Mouse (Mus musculus): ENCODE results near the gene Tctex1d2. TPM values are rescaled to one million over a fixed set of nuclear protein-coding genes. Genes with fewer than 3 reads are reported as not detected.

Gene Tctex1d2
- polyA plus RNA-seq, 2 experiments: 16.9 to 25.6 TPM

GRCm38 (mm10) chr16:32449665-32450064 lies 30.2 kb downstream of the Tctex1d2 start:
- no peak overlapping the region for H3K27ac ChIP-seq (replicated peaks; ENCODE audit: low read depth, low read length)
- H3K36me3 ChIP-seq (ENCODE audit: control insufficient read depth, insufficient read depth, low read length): peaks cover 10% of the 10 kb centered on the region
- H3K4me2 ChIP-seq (replicated peaks; ENCODE audit: low read depth, low read length, severe bottlenecking): no peak overlapping the region
- WGBS: 83% methylated on average over 3 of the region's 3 CpGs
- TF ChIP-seq POLR2A (IDR thresholded peaks at IDR 0.05; ENCODE audit: borderline replicate concordance, extremely low read depth, insufficient read depth, insufficient read length): no peak
- H3K4me1 ChIP-seq (ENCODE audit: control insufficient read depth, insufficient read depth, low read length): no peaks in the 10 kb centered on the region
- no peak overlapping the region for H3K4me3 ChIP-seq (replicated peaks; ENCODE audit: low read length)
- no peaks in the 10 kb centered on the region for H3K9me3 ChIP-seq (ENCODE audit: control insufficient read depth, low read length)
- DNase-seq (ENCODE audit: low spot score) (no peak), ATAC-seq (ENCODE audit: low FRiP score, low read depth) (no peak)
- no peak overlapping the region for H3K9ac ChIP-seq (ENCODE audit: low read depth, low read length, severe bottlenecking)
- H3K27me3 ChIP-seq (ENCODE audit: control insufficient read depth, insufficient read depth, low read length): no peaks in the 10 kb centered on the region

GRCm38 (mm10) chr16:32450133-32450532 lies 30.6 kb downstream of the Tctex1d2 start:
- H3K9me3 ChIP-seq (ENCODE audit: control insufficient read depth, low read length): no peaks in the 10 kb centered on the region
- no peak for TF ChIP-seq POLR2A (IDR thresholded peaks at IDR 0.05; ENCODE audit: borderline replicate concordance, extremely low read depth, insufficient read depth, insufficient read length)
- H3K36me3 ChIP-seq (ENCODE audit: control insufficient read depth, insufficient read depth, low read length): peaks cover 10% of the 10 kb centered on the region
- H3K27me3 ChIP-seq (ENCODE audit: control insufficient read depth, insufficient read depth, low read length): no peaks in the 10 kb centered on the region
- no peaks in the 10 kb centered on the region for H3K4me1 ChIP-seq (ENCODE audit: control insufficient read depth, insufficient read depth, low read length)
- no peak for DNase-seq (ENCODE audit: low spot score)
- 98% methylated on average over 2 of the region's 2 CpGs for WGBS
- no peak overlapping the region for H3K9ac ChIP-seq (ENCODE audit: low read depth, low read length, severe bottlenecking)
- H3K4me3 ChIP-seq (replicated peaks; ENCODE audit: low read length): no peak overlapping the region
- no peak overlapping the region for H3K4me2 ChIP-seq (replicated peaks; ENCODE audit: low read depth, low read length, severe bottlenecking)
- ATAC-seq (ENCODE audit: low FRiP score, low read depth): no peak
- no peak overlapping the region for H3K27ac ChIP-seq (replicated peaks; ENCODE audit: low read depth, low read length)

- DNase-seq (ENCODE audit: low spot score): no peak
- no peak overlapping the region for H3K4me2 ChIP-seq (replicated peaks; ENCODE audit: low read depth, low read length, severe bottlenecking)
- no peak overlapping the region for H3K9ac ChIP-seq (ENCODE audit: low read depth, low read length, severe bottlenecking)
- no peak overlapping the region for H3K4me3 ChIP-seq (replicated peaks; ENCODE audit: low read length)
- H3K36me3 ChIP-seq (ENCODE audit: control insufficient read depth, insufficient read depth, low read length): peaks cover 18% of the 10 kb centered on the region
- H3K27me3 ChIP-seq (ENCODE audit: control insufficient read depth, insufficient read depth, low read length): no peaks in the 10 kb centered on the region
- 94% methylated on average over 8 of the region's 8 CpGs for WGBS
- ATAC-seq (ENCODE audit: low FRiP score, low read depth): no peak
- H3K27ac ChIP-seq (replicated peaks; ENCODE audit: low read depth, low read length): no peak overlapping the region
- no peaks in the 10 kb centered on the region for H3K9me3 ChIP-seq (ENCODE audit: control insufficient read depth, low read length)
- H3K4me1 ChIP-seq (ENCODE audit: control insufficient read depth, insufficient read depth, low read length): no peaks in the 10 kb centered on the region
- TF ChIP-seq POLR2A (IDR thresholded peaks at IDR 0.05; ENCODE audit: borderline replicate concordance, extremely low read depth, insufficient read depth, insufficient read length): no peak
Observed at GRCm38 (mm10) chr16:32453102-32453501, 33.6 kb downstream of the Tctex1d2 start.

GRCm38 (mm10) chr16:32454646-32455045 lies 35.1 kb downstream of the Tctex1d2 start:
- Histone ChIP-seq H3K9me3 (ENCODE audit: control insufficient read depth, low read length) (no peaks in the 10 kb centered on the region), H3K27me3 (ENCODE audit: control insufficient read depth, insufficient read depth, low read length) (no peaks in the 10 kb centered on the region), H3K4me2 (replicated peaks; ENCODE audit: low read depth, low read length, severe bottlenecking) (no peak overlapping the region), H3K4me3 (replicated peaks; ENCODE audit: low read length) (no peak overlapping the region), H3K27ac (replicated peaks; ENCODE audit: low read depth, low read length) (no peak overlapping the region), H3K4me1 (ENCODE audit: control insufficient read depth, insufficient read depth, low read length) (no peaks in the 10 kb centered on the region), H3K36me3 (ENCODE audit: control insufficient read depth, insufficient read depth, low read length) (peaks cover 18% of the 10 kb centered on the region), H3K9ac (ENCODE audit: low read depth, low read length, severe bottlenecking) (0 out of 2 replicates have a peak overlapping the region, but pooled peaks have one; percentile 18)
- TF ChIP-seq POLR2A (IDR thresholded peaks at IDR 0.05; ENCODE audit: borderline replicate concordance, extremely low read depth, insufficient read depth, insufficient read length): no peak
- DNase-seq (ENCODE audit: low spot score) (peak; percentile 19), ATAC-seq (ENCODE audit: low FRiP score, low read depth) (no peak)
- WGBS: 23% methylated on average over 5 of the region's 5 CpGs

GRCm38 (mm10) chr16:32456086-32456485 lies 36.6 kb downstream of the Tctex1d2 start:
- Histone ChIP-seq H3K4me3 (replicated peaks; ENCODE audit: low read length) (no peak overlapping the region), H3K36me3 (ENCODE audit: control insufficient read depth, insufficient read depth, low read length) (peaks cover 18% of the 10 kb centered on the region), H3K27me3 (ENCODE audit: control insufficient read depth, insufficient read depth, low read length) (no peaks in the 10 kb centered on the region), H3K4me1 (ENCODE audit: control insufficient read depth, insufficient read depth, low read length) (no peaks in the 10 kb centered on the region), H3K4me2 (replicated peaks; ENCODE audit: low read depth, low read length, severe bottlenecking) (no peak overlapping the region), H3K27ac (replicated peaks; ENCODE audit: low read depth, low read length) (no peak overlapping the region), H3K9ac (ENCODE audit: low read depth, low read length, severe bottlenecking) (no peak overlapping the region), H3K9me3 (ENCODE audit: control insufficient read depth, low read length) (no peaks in the 10 kb centered on the region)
- DNase-seq (ENCODE audit: low spot score) (no peak), ATAC-seq (ENCODE audit: low FRiP score, low read depth) (no peak)
- no peak for TF ChIP-seq POLR2A (IDR thresholded peaks at IDR 0.05; ENCODE audit: borderline replicate concordance, extremely low read depth, insufficient read depth, insufficient read length)

- H3K36me3 ChIP-seq (ENCODE audit: control insufficient read depth, insufficient read depth, low read length): peaks cover 16% of the 10 kb centered on the region
- H3K9ac ChIP-seq (ENCODE audit: low read depth, low read length, severe bottlenecking): no peak overlapping the region
- no peak overlapping the region for H3K4me2 ChIP-seq (replicated peaks; ENCODE audit: low read depth, low read length, severe bottlenecking)
- DNase-seq (ENCODE audit: low spot score) (no peak), ATAC-seq (ENCODE audit: low FRiP score, low read depth) (no peak)
- H3K27me3 ChIP-seq (ENCODE audit: control insufficient read depth, insufficient read depth, low read length): no peaks in the 10 kb centered on the region
- WGBS: 91% methylated on average over 1 of the region's 1 CpGs
- TF ChIP-seq POLR2A (IDR thresholded peaks at IDR 0.05; ENCODE audit: borderline replicate concordance, extremely low read depth, insufficient read depth, insufficient read length): no peak
- no peak overlapping the region for H3K27ac ChIP-seq (replicated peaks; ENCODE audit: low read depth, low read length)
- H3K9me3 ChIP-seq (ENCODE audit: control insufficient read depth, low read length): no peaks in the 10 kb centered on the region
- no peak overlapping the region for H3K4me3 ChIP-seq (replicated peaks; ENCODE audit: low read length)
- H3K4me1 ChIP-seq (ENCODE audit: control insufficient read depth, insufficient read depth, low read length): no peaks in the 10 kb centered on the region
Observed at GRCm38 (mm10) chr16:32456761-32457160, 37.3 kb downstream of the Tctex1d2 start.

Measured in limb, embryonic 14.5 days (tissue).